Mouse (Mus musculus): Measurements from ENCODE around the gene Zfp248. TPM values are rescaled to one million over a fixed set of nuclear protein-coding genes. Genes with fewer than 3 reads are reported as not detected.
A peak's percentile ranks its signal among the peaks of the same experiment; 100 is the strongest.

Zfp248 gene
- polyA plus RNA-seq, 1 experiment from 2014 or later, result 7.4 TPM

DNA sequence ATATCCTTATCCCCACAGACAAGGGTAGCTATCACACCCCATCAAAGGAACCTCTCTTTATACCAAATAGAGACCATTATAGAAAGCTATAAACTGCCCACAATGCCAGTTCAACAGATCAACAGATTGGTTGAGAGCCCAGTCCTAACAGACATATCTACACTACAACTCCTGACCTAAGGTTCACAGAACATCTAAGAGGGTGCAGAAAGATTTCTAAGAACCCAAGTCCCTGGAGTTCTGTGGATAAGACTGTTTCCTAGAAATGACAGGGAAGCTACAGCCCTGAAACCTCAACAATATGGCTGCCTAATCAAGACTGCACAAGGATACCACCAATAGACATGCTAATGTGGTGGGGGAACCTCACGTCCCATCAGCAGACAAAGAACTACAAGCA is 44.9 kb downstream of the Zfp248 start:
- WGBS, result 88% methylated on average over 1 of the region's 1 CpGs

DNA sequence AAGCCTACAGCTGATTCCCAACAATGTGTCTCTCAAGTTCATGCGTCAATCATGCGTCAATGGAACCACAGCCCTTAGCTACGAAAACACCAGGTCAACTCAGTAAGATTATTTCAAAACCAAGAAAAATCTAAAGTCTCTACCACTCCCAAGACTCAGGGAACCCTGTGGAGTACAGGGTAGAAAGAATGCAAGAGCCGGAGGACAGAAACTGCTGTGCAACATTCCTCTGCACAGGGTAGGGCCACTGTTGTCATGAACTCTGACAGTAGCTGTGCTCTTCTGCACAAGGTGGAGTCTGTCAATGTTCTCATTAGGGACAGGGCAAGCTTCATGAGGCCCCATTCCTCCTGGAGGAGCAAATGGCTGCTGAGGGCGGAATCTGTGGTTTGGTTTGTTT is 46.8 kb downstream of the Zfp248 start:
- H3K4me3 ChIP-seq, result no peak overlapping the region
- no peak overlapping the region for H3K27ac ChIP-seq
- peaks cover 88% of the 10 kb centered on the region for H3K36me3 ChIP-seq
- 94% methylated on average over 5 of the region's 5 CpGs for WGBS
- H3K9me3 ChIP-seq, result no peaks in the 10 kb centered on the region
- no peaks in the 10 kb centered on the region for H3K4me1 ChIP-seq
- no peaks in the 10 kb centered on the region for H3K27me3 ChIP-seq (ENCODE audit: insufficient read depth, poor library complexity, severe bottlenecking)
- no peak for DNase-seq (ENCODE audit: low spot score)

More for the DNA sequence above, 44.9 kb downstream of the Zfp248 start:
- H3K9me3 ChIP-seq, result no peaks in the 10 kb centered on the region
- no peak overlapping the region for H3K4me3 ChIP-seq
- H3K27me3 ChIP-seq (ENCODE audit: insufficient read depth, poor library complexity, severe bottlenecking), result no peaks in the 10 kb centered on the region
- no peak for DNase-seq (ENCODE audit: low spot score)
- no peak overlapping the region for H3K27ac ChIP-seq
- no peaks in the 10 kb centered on the region for H3K4me1 ChIP-seq
- peaks cover 87% of the 10 kb centered on the region for H3K36me3 ChIP-seq

DNA sequence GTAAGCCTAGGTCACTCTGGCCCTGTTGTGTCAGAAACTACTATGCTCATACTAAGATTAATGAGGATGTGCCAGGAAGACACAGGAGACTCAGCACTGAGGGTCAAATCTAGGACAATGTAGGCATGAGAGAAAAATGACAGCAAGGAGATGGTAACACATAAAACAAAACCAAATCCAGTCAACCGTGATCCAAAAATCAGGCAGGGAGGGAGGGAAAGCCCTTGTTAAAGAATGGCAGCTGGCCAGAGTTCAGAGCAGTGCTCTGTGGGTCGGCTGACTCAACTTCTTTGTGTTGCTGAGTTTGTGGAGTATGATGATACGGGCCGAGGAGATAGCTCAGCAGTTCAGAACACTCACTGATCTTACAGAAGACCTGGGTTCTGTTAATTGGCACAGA is 48.9 kb downstream of the Zfp248 start:
- H3K36me3 ChIP-seq, result peaks cover 86% of the 10 kb centered on the region

DNA sequence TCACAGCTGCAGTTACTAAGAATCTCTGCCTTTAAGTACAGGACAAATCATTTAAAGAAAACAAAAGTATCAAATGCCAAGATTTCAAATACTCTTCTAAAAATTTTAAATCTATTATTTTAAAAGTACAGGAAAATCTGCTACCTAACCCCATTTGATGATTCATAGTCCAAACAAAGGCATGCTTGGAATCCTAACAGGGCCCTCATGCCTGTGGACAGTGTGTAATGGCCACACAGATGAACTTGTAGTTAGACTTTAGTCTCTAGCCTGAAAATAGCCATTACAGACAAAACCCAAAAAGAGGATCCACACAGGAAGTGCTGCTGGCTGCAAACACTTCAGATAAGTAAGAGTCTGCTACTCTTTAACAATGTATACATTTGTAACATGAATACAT is 64.6 kb downstream of the Zfp248 start:
- Histone ChIP-seq H3K36me3 (peaks cover 85% of the 10 kb centered on the region), H3K27me3 (ENCODE audit: insufficient read depth, poor library complexity, severe bottlenecking) (no peaks in the 10 kb centered on the region), H3K27ac (no peak overlapping the region), H3K4me1 (no peaks in the 10 kb centered on the region), H3K9me3 (no peaks in the 10 kb centered on the region), H3K4me3 (no peak overlapping the region)
- DNase-seq (ENCODE audit: low spot score), result no peak

More for the DNA sequence above, 48.9 kb downstream of the Zfp248 start:
- Histone ChIP-seq H3K4me3 (no peak overlapping the region), H3K27ac (no peak overlapping the region), H3K9me3 (no peaks in the 10 kb centered on the region), H3K27me3 (ENCODE audit: insufficient read depth, poor library complexity, severe bottlenecking) (no peaks in the 10 kb centered on the region), H3K4me1 (no peaks in the 10 kb centered on the region)
- WGBS, result 92% methylated on average over 4 of the region's 4 CpGs
- no peak for DNase-seq (ENCODE audit: low spot score)

DNA sequence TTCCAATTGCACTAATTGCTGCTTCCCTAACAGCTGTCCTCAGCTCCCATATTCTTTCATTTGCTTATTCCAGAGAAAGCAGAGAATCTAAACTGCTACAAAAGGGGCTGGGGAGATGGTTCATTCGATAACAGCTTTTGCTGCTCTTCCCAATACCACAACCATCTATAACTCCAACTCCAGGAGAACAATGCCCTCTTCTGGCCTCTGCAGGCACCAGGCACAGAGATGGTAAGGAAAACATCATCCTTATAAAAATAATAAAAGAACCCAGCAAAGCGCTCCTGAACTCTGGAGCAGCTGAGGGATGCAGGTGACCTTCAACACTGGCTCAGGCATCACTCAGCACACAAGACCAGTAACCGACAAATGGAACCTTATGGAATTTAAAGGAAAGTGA is 69.4 kb downstream of the Zfp248 start:
- H3K36me3 ChIP-seq, result peaks cover 68% of the 10 kb centered on the region
- 86% methylated on average over 3 of the region's 3 CpGs for WGBS

DNA sequence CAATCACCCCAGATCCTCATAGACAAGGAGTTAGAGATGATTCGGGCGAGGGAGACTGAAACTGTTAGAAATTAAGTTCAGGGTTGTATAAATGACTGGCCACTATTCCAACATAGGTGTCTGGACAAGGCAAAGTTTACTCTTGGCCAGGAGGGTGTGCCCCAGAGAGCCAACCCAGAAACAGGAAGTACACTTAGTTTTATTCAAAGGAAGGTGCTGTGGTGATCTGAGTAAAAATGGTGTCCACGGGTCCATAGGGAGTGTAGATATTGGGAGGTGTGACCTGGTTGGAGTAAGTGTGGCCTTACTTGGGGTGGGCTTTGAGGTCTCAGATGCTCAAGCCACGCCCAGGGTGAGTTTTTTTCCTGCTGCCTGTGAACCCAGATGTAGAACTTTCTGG is 74.1 kb downstream of the Zfp248 start:
- WGBS, result 81% methylated on average over 4 of the region's 4 CpGs
- Histone ChIP-seq H3K36me3 (peaks cover 30% of the 10 kb centered on the region), H3K4me3 (no peak overlapping the region), H3K27me3 (ENCODE audit: insufficient read depth, poor library complexity, severe bottlenecking) (peaks cover 25% of the 10 kb centered on the region), H3K9me3 (no peaks in the 10 kb centered on the region), H3K27ac (no peak overlapping the region), H3K4me1 (peaks cover 6% of the 10 kb centered on the region)
- no peak for DNase-seq (ENCODE audit: low spot score)

More for the DNA sequence above, 69.4 kb downstream of the Zfp248 start:
- no peaks in the 10 kb centered on the region for H3K27me3 ChIP-seq (ENCODE audit: insufficient read depth, poor library complexity, severe bottlenecking)
- no peak overlapping the region for H3K27ac ChIP-seq
- no peak overlapping the region for H3K4me3 ChIP-seq
- no peak for DNase-seq (ENCODE audit: low spot score)
- no peaks in the 10 kb centered on the region for H3K9me3 ChIP-seq
- no peaks in the 10 kb centered on the region for H3K4me1 ChIP-seq

DNA sequence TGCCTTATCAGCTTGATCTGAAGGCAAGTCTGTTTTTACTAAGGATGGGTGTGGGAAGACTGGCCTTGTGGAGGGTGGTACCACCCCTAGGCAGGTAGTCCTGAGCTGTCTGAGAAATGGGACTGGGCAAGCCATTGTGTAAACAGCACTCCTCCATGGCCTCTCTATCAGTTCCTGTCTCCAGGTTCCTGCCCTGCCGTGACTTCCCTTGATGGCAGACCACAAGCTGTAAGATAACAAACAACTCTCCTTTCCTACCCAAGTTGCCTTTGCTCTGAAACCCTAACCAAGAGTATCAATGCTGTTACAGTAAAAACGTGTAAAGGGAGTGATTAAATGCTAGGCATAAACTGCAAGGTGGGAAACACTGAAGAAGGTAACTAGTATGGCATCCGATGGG is 74.7 kb downstream of the Zfp248 start:
- Histone ChIP-seq H3K4me3 (no peak overlapping the region), H3K9me3 (no peaks in the 10 kb centered on the region), H3K27me3 (ENCODE audit: insufficient read depth, poor library complexity, severe bottlenecking) (peaks cover 31% of the 10 kb centered on the region), H3K27ac (no peak overlapping the region), H3K4me1 (peaks cover 10% of the 10 kb centered on the region), H3K36me3 (peaks cover 30% of the 10 kb centered on the region)
- 51% methylated on average over 3 of the region's 3 CpGs for WGBS
- DNase-seq (ENCODE audit: low spot score), result no peak

DNA sequence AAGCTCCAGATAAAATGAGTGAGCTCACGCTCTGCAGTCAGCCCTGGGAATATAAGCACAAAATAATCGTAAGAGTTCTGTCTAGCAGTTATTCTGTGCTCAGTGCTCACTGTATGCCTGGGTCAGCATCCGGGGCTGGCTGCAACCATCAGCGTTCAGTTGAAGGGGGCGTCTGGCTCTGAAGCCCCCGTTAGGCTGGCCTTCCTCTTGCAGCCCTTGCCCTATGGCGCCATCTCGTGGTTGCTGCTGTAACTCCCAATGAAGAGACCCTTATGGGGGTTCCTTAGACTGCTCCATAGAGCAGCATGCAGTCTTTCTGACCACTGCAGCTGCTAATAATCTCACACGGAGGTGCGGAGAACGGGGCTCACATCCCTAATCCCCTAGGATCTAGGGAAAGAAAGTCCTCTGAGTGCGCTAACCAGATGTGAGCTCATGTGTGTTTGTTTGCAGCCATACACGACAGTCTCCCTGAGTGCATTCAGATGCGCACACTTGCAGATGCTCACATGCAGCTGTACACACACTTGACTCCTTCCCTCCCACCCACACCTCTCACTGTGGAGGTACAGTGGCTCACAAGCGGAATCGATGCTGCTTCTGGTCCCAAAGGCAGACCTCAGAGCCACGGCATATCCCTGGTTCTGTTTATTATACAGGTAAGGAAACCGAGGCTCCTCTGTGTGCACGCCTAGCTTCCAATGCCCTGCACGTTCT is 75.7 kb downstream of the Zfp248 start:
- Histone ChIP-seq H3K4me3 (no peak overlapping the region), H3K4me1 (peaks cover 10% of the 10 kb centered on the region), H3K36me3 (peaks cover 24% of the 10 kb centered on the region), H3K9me3 (no peaks in the 10 kb centered on the region), H3K27ac (no peak overlapping the region), H3K27me3 (ENCODE audit: insufficient read depth, poor library complexity, severe bottlenecking) (peaks cover 42% of the 10 kb centered on the region)
- 30% methylated on average over 20 of the region's 20 CpGs for WGBS
- peak; percentile 85 for DNase-seq (ENCODE audit: low spot score)

DNA sequence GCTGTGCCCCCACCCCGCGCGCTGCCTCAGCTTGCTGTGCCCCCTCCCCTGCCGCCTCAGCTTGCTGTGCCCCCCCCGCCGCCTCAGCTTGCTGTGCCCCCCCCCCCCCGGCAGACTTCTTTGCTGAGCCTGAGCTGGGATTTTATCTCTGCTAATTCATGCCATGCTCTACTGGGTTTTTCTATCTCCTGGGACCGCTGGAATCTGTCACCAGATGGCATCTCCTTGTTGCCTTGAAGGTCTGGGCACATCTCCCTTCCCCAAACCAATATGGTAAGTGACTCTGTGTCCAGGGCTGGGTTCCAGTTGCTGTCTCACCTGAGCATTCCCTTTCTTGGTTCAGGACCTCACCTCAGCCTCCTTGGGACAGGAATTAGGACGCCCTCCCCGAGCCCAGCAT is 77.7 kb downstream of the Zfp248 start:
- Histone ChIP-seq H3K27ac (no peak overlapping the region), H3K9me3 (no peaks in the 10 kb centered on the region), H3K4me3 (no peak overlapping the region), H3K4me1 (peaks cover 10% of the 10 kb centered on the region), H3K36me3 (peaks cover 6% of the 10 kb centered on the region), H3K27me3 (ENCODE audit: insufficient read depth, poor library complexity, severe bottlenecking) (peaks cover 51% of the 10 kb centered on the region)
- WGBS, result 36% methylated on average over 10 of the region's 10 CpGs
- DNase-seq (ENCODE audit: low spot score), result no peak

Small RNAs within 50 kb of the gene (microRNA-seq; reads per million reads assigned to microRNA genes)
- not detected for gene Gm25953

Other genes starting within 250 kb of the Zfp248 start
- 33.9 and 40.7 TPM in 2 replicates for gene Bms1, start 36.1 kb downstream of the Zfp248 start, polyA plus RNA-seq (2016; fragmentation: Nextera tagmentation; extraction: Ambion mirVana)
- 9.0 and 9.1 TPM in 2 replicates for gene Zfp9, start 23.8 kb upstream of the Zfp248 start, polyA plus RNA-seq (2016; fragmentation: Nextera tagmentation; extraction: Ambion mirVana)
- gene Ankrd26, start 106.7 kb upstream of the Zfp248 start, polyA plus RNA-seq (2016; fragmentation: Nextera tagmentation; extraction: Ambion mirVana), result 7.7 and 13.1 TPM in 2 replicates

All from heart, embryonic 10.5 days (tissue).